Mouse (Mus musculus) urinary bladder, postnatal 0 days (tissue): ENCODE measurements around the gene Olfr776. TPM values are rescaled to one million over a fixed set of nuclear protein-coding genes. Genes with fewer than 3 reads are reported as not detected.

Source experiments
- polyA plus RNA-seq: library from polyadenylated mRNA; unstranded; fragments of >200 nt; fragmentation: Nextera tagmentation; extraction: Ambion mirVana; gene quantifications from 2 replicates; pipeline ENCODE4 v1.2.1, GENCODE M21; 2015

Gene Olfr776
- polyA plus RNA-seq, result not detected in 2 replicates

GRCm38 (mm10) chr10:129258827-129259226 lies at the start of gene Olfr776:
TSS of gene Olfr776 (plus strand) at chr10:129259127.

GRCm38 (mm10) chr10:129235904-129236303 lies 23.0 kb upstream of the Olfr776 start, which contains the start of gene Olfr774:
TSS of gene Olfr774 (plus strand) at chr10:129236204.

GRCm38 (mm10) chr10:129248112-129248511 lies 10.8 kb upstream of the Olfr776 start, which contains the start of gene Olfr775:
TSS of gene Olfr775 (plus strand) at chr10:129248412.

GRCm38 (mm10) chr10:129271081-129271535 lies 12.2 kb downstream of the Olfr776 start, which contains the start of gene Olfr777:
TSS of gene Olfr777 (minus strand) at chr10:129271485.

Other genes starting within 250 kb of the Olfr776 start
- gene Olfr763, start 248.3 kb upstream of the Olfr776 start, polyA plus RNA-seq, result not detected in 2 replicates
- gene Olfr764-ps1, start 219.2 kb upstream of the Olfr776 start, polyA plus RNA-seq, result not detected in 2 replicates
- gene Olfr765, start 209.1 kb upstream of the Olfr776 start, polyA plus RNA-seq, result not detected in 2 replicates
- not detected in 2 replicates for gene Olfr766-ps1, start 190.2 kb upstream of the Olfr776 start, polyA plus RNA-seq
- not detected in 2 replicates for gene Olfr767, start 176.2 kb upstream of the Olfr776 start, polyA plus RNA-seq
- not detected in 2 replicates for gene Olfr768, start 159.8 kb upstream of the Olfr776 start, polyA plus RNA-seq
- not detected in 2 replicates for gene Olfr769, start 141.3 kb upstream of the Olfr776 start, polyA plus RNA-seq
- gene Olfr770, start 120.1 kb upstream of the Olfr776 start, polyA plus RNA-seq, result not detected in 2 replicates
- gene Olfr771, start 94.4 kb upstream of the Olfr776 start, polyA plus RNA-seq, result not detected in 2 replicates
- gene Olfr772, start 81.2 kb upstream of the Olfr776 start, polyA plus RNA-seq, result not detected in 2 replicates
- not detected in 2 replicates for gene Olfr773, start 71.7 kb upstream of the Olfr776 start, polyA plus RNA-seq
- gene Olfr774, start 22.9 kb upstream of the Olfr776 start, polyA plus RNA-seq, result not detected in 2 replicates
- gene Olfr775, start 10.7 kb upstream of the Olfr776 start, polyA plus RNA-seq, result not detected in 2 replicates
- gene Olfr777, start 12.4 kb downstream of the Olfr776 start, polyA plus RNA-seq, result not detected in 2 replicates
- gene Olfr780, start 59.0 kb downstream of the Olfr776 start, polyA plus RNA-seq, result not detected in 2 replicates
- gene Olfr781, start 69.7 kb downstream of the Olfr776 start, polyA plus RNA-seq, result not detected in 2 replicates
- gene Olfr782, start 89.7 kb downstream of the Olfr776 start, polyA plus RNA-seq, result not detected in 2 replicates
- gene Olfr784, start 125.0 kb downstream of the Olfr776 start, polyA plus RNA-seq, result not detected in 2 replicates
- gene Olfr785, start 146.3 kb downstream of the Olfr776 start, polyA plus RNA-seq, result not detected in 2 replicates
- not detected in 2 replicates for gene Olfr786, start 168.2 kb downstream of the Olfr776 start, polyA plus RNA-seq
- gene Olfr787, start 202.7 kb downstream of the Olfr776 start, polyA plus RNA-seq, result not detected in 2 replicates
- gene Olfr788, start 211.9 kb downstream of the Olfr776 start, polyA plus RNA-seq, result not detected in 2 replicates
- not detected in 2 replicates for gene Olfr789, start 225.6 kb downstream of the Olfr776 start, polyA plus RNA-seq
- gene Olfr790, start 239.4 kb downstream of the Olfr776 start, polyA plus RNA-seq, result not detected in 2 replicates